Mouse (Mus musculus): ENCODE results near the gene Vav1.

- TF ChIP-seq CTCF (IDR thresholded peaks at IDR 0.05; ENCODE audit: low read depth, low read length) (no peak), POLR2A (IDR thresholded peaks at IDR 0.05; ENCODE audit: insufficient read depth, low read length) (no peak)
Observed at GRCm38 (mm10) chr17:57264164-57264563, 14.7 kb upstream of the Vav1 start.
